Mouse (Mus musculus): ENCODE measurements around the gene Dnhd1. TPM values are rescaled to one million over a fixed set of nuclear protein-coding genes. Genes with fewer than 3 reads are reported as not detected.
"Not testable (repeated sequence)": the region's sequence is repeated elsewhere in the genome, so short reads cannot be mapped to it uniquely, and the experiment has no call there.

The Dnhd1 gene
- polyA plus RNA-seq, 1 experiment: not detected

DNA sequence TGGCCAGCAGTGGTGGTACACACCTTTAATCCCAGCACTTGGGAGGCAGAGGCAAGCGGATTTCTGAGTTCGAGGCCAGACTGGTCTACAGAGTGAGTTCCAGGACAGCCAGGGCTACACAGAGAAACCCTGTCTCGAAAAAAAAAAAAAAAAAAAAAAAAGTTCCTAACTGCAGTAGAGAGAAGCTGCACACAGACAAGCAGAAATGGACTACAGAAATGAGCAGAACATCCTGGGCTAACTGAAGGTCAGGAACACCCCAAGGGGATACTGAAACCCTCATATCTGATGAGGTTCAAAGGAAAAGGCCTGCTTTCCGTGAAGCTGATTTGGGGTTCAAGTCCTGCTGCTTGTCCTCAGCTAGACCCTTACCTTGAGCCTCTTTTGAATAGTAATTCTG, 84.8 kb downstream of the Dnhd1 start:
- peak; percentile 46; the same call in 1 of the 2 replicates for TF ChIP-seq GATA1 (IDR thresholded peaks at IDR 0.05; ENCODE audit: low read length)
- not testable (repeated sequence) for H3K27me3 ChIP-seq (ENCODE audit: control insufficient read depth); H3K9me3 ChIP-seq (ENCODE audit: control insufficient read depth, low read length)
- Histone ChIP-seq H3K4me3 (replicated peaks) (peak overlapping the region; percentile 87), H3K36me3 (ENCODE audit: control insufficient read depth) (peaks cover 66% of the 10 kb centered on the region), H3K4me1 (ENCODE audit: control insufficient read depth) (peaks cover 54% of the 10 kb centered on the region)

DNA sequence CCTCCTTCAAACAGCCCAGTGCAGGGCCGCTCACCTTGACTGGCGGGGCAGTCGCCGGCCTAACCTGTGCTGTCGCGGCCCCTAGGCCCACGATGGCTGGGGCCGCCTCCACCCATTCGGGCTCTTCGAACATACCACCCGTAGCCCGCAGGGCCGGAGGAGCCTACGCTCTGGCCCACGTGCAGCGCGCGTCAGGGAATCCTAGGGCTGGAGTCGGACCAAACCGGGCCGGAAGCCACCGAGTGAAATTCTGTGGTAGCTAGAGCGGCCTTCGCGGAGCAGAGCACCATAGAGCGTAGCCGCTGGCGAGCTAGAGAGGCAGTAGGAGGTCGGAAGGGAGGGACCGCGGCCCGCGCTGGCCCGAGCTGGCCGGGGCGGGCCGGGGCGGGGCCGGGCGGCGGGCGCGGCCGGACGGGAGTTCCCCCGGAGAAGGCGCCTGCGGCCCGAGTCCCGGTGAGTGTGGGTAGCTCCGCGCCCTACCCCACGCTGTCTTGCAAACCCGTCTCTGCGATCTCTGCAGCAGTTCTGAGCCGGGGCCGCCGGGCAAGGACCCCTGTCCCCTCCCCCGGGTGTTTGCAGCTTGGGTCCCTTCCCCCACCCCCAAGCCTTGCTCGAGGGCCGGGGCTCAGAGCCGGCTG, 85.8 kb downstream of the Dnhd1 start, which contains the start of gene Ilk:
Gene Ilk, plus strand, starts transcription at position 329 of the 638 bp plus-strand sequence.
- Histone ChIP-seq H3K4me1 (ENCODE audit: control insufficient read depth) (peaks cover 55% of the 10 kb centered on the region), H3K9me3 (ENCODE audit: control insufficient read depth, low read length) (no peaks in the 10 kb centered on the region), H3K27me3 (ENCODE audit: control insufficient read depth) (no peaks in the 10 kb centered on the region), H3K4me3 (replicated peaks) (peak within 1 kb of the TSS; percentile 87), H3K36me3 (ENCODE audit: control insufficient read depth) (peaks cover 66% of the 10 kb centered on the region)
- TF ChIP-seq GATA1 (IDR thresholded peaks at IDR 0.05; ENCODE audit: low read length) (no peak), TAL1 (IDR thresholded peaks at IDR 0.05; ENCODE audit: low read length) (no peak)

DNA sequence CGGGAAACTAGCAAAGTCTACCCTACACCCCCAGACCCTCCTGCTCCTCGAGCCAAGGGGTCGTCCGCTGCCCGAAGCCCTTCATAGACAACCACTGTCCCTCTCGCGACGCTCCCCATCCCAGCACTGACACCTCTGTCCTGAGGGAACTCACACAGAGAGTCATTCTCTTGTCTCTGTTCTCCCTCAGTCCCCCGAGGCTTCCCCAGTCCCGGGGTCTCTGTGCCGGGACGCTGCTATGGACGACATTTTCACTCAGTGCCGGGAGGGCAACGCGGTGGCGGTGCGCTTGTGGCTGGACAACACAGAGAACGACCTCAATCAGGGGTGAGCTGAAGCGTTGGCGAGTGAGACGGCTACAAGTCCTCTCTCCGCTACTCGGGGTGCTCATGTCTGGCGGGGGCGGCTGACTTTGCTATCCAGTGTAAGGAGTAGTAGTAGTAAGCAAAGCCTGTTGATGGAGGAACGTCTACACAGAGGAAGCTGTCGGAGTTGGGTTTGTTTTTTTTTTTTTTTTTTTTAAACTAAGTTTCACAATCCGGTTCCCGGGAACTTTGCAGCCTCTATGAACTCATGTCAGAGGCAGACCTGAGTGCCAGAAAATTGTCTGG, 86.4 kb downstream of the Dnhd1 start, which contains the start of gene Rrp8:
Gene Rrp8, minus strand, starts transcription at position 475 of the 611 bp plus-strand sequence.
- no peaks in the 10 kb centered on the region for H3K9me3 ChIP-seq (ENCODE audit: control insufficient read depth, low read length)
- no peaks in the 10 kb centered on the region for H3K27me3 ChIP-seq (ENCODE audit: control insufficient read depth)
- peaks cover 55% of the 10 kb centered on the region for H3K4me1 ChIP-seq (ENCODE audit: control insufficient read depth)
- TF ChIP-seq TAL1 (IDR thresholded peaks at IDR 0.05; ENCODE audit: low read length) (no peak), GATA1 (IDR thresholded peaks at IDR 0.05; ENCODE audit: low read length) (no peak)
- peak within 1 kb of the TSS; percentile 87 for H3K4me3 ChIP-seq (replicated peaks)
- H3K36me3 ChIP-seq (ENCODE audit: control insufficient read depth): peaks cover 66% of the 10 kb centered on the region

DNA sequence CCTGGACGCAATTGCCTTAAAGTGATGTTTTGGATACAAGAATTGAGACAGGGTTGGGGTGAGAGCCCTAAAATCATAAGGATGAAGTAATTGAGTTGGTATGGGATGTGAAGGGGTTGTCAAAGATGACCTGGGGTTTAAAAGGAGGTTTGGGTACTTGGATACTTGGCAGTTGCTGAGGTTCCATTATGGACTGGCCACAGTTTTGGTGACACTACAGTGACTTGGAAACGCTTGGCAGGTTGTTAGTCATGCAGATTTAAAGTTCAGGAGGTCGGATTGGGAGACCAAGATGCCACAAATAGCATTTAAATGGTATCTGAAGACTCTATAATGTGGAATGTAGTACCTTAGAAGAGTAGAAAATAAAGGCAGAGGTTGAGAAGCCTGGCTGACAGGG, 87.0 kb downstream of the Dnhd1 start:
- Histone ChIP-seq H3K4me1 (ENCODE audit: control insufficient read depth) (peaks cover 55% of the 10 kb centered on the region), H3K9me3 (ENCODE audit: control insufficient read depth, low read length) (no peaks in the 10 kb centered on the region), H3K36me3 (ENCODE audit: control insufficient read depth) (peaks cover 66% of the 10 kb centered on the region), H3K27me3 (ENCODE audit: control insufficient read depth) (no peaks in the 10 kb centered on the region), H3K4me3 (replicated peaks) (peak overlapping the region; percentile 87)
- TF ChIP-seq GATA1 (IDR thresholded peaks at IDR 0.05; ENCODE audit: low read length): no peak
- no peak for TF ChIP-seq TAL1 (IDR thresholded peaks at IDR 0.05; ENCODE audit: low read length)

DNA sequence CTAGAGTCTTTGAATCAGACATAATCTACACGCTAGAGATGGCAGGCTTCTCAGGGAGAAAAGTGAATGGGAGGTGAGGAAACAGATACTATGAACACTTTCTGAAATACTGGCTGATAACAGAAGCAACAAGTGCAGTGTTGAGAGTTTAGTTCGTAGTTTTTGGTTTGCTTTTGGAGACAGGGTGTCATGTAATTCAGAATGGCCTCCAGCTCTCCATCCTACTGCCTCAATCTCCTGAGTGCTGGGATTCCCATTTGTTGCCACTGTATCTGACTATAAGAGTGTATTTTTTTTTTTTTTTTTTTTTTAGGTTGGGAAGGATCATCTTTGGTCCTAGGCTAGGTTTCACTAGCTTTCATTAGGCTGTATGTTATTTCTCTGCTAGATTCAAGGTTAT, 87.7 kb downstream of the Dnhd1 start:
- H3K27me3 ChIP-seq (ENCODE audit: control insufficient read depth): no peaks in the 10 kb centered on the region
- peaks cover 61% of the 10 kb centered on the region for H3K4me1 ChIP-seq (ENCODE audit: control insufficient read depth)
- H3K4me3 ChIP-seq (replicated peaks): peak overlapping the region; percentile 87
- H3K36me3 ChIP-seq (ENCODE audit: control insufficient read depth): peaks cover 66% of the 10 kb centered on the region
- TF ChIP-seq TAL1 (IDR thresholded peaks at IDR 0.05; ENCODE audit: low read length): no peak
- no peak for TF ChIP-seq GATA1 (IDR thresholded peaks at IDR 0.05; ENCODE audit: low read length)
- H3K9me3 ChIP-seq (ENCODE audit: control insufficient read depth, low read length): no peaks in the 10 kb centered on the region

GRCm38 (mm10) chr7:105738948-105739347, 88.3 kb downstream of the Dnhd1 start:
- Histone ChIP-seq H3K4me1 (ENCODE audit: control insufficient read depth) (peaks cover 67% of the 10 kb centered on the region), H3K4me3 (replicated peaks) (peak overlapping the region; percentile 87), H3K9me3 (ENCODE audit: control insufficient read depth, low read length) (no peaks in the 10 kb centered on the region), H3K27me3 (ENCODE audit: control insufficient read depth) (no peaks in the 10 kb centered on the region), H3K36me3 (ENCODE audit: control insufficient read depth) (peaks cover 60% of the 10 kb centered on the region)
- TF ChIP-seq GATA1 (IDR thresholded peaks at IDR 0.05; ENCODE audit: low read length) (no peak), TAL1 (IDR thresholded peaks at IDR 0.05; ENCODE audit: low read length) (no peak)

GRCm38 (mm10) chr7:105740089-105740795, 89.6 kb downstream of the Dnhd1 start:
- Histone ChIP-seq H3K9me3 (ENCODE audit: control insufficient read depth, low read length) (no peaks in the 10 kb centered on the region), H3K27me3 (ENCODE audit: control insufficient read depth) (no peaks in the 10 kb centered on the region), H3K4me1 (ENCODE audit: control insufficient read depth) (peaks cover 70% of the 10 kb centered on the region), H3K36me3 (ENCODE audit: control insufficient read depth) (peaks cover 50% of the 10 kb centered on the region), H3K4me3 (replicated peaks) (no peak overlapping the region)
- TF ChIP-seq GATA1 (IDR thresholded peaks at IDR 0.05; ENCODE audit: low read length) (no peak), TAL1 (IDR thresholded peaks at IDR 0.05; ENCODE audit: low read length) (no peak)

- peaks cover 54% of the 10 kb centered on the region for H3K36me3 ChIP-seq (ENCODE audit: control insufficient read depth)
- no peaks in the 10 kb centered on the region for H3K27me3 ChIP-seq (ENCODE audit: control insufficient read depth)
- no peak overlapping the region for H3K4me3 ChIP-seq (replicated peaks)
- no peak for TF ChIP-seq TAL1 (IDR thresholded peaks at IDR 0.05; ENCODE audit: low read length)
- TF ChIP-seq GATA1 (IDR thresholded peaks at IDR 0.05; ENCODE audit: low read length): no peak
- peaks cover 69% of the 10 kb centered on the region for H3K4me1 ChIP-seq (ENCODE audit: control insufficient read depth)
- H3K9me3 ChIP-seq (ENCODE audit: control insufficient read depth, low read length): no peaks in the 10 kb centered on the region
Measured at GRCm38 (mm10) chr7:105740851-105741250, 90.2 kb downstream of the Dnhd1 start.

DNA sequence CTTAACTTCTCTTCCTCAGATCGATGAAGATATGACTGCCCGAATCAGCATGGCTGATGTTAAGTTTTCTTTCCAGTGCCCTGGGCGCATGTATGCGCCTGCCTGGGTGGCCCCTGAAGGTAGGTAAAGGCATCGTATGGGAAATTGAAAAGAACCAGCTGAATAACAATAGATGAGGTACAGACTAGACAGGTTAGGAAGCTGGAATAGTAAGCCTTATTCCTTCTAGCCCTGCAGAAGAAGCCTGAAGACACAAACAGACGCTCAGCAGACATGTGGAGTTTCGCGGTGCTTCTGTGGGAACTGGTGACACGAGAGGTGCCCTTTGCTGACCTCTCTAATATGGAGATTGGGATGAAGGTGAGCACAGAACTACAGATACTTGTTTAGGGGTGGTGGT, 91.4 kb downstream of the Dnhd1 start:
- H3K4me1 ChIP-seq (ENCODE audit: control insufficient read depth): peaks cover 62% of the 10 kb centered on the region
- no peak for TF ChIP-seq GATA1 (IDR thresholded peaks at IDR 0.05; ENCODE audit: low read length)
- TF ChIP-seq TAL1 (IDR thresholded peaks at IDR 0.05; ENCODE audit: low read length): no peak
- H3K27me3 ChIP-seq (ENCODE audit: control insufficient read depth): no peaks in the 10 kb centered on the region
- H3K9me3 ChIP-seq (ENCODE audit: control insufficient read depth, low read length): no peaks in the 10 kb centered on the region
- H3K36me3 ChIP-seq (ENCODE audit: control insufficient read depth): peaks cover 64% of the 10 kb centered on the region
- H3K4me3 ChIP-seq (replicated peaks): no peak overlapping the region

GRCm38 (mm10) chr7:105742539-105743215, 92.0 kb downstream of the Dnhd1 start:
- peaks cover 58% of the 10 kb centered on the region for H3K4me1 ChIP-seq (ENCODE audit: control insufficient read depth)
- H3K9me3 ChIP-seq (ENCODE audit: control insufficient read depth, low read length); H3K27me3 ChIP-seq (ENCODE audit: control insufficient read depth): not testable (repeated sequence)
- peaks cover 71% of the 10 kb centered on the region for H3K36me3 ChIP-seq (ENCODE audit: control insufficient read depth)
- peak overlapping the region; percentile 93 for H3K4me3 ChIP-seq (replicated peaks)

GRCm38 (mm10) chr7:105743246-105743925, 92.8 kb downstream of the Dnhd1 start:
- not testable (repeated sequence) for H3K9me3 ChIP-seq (ENCODE audit: control insufficient read depth, low read length); H3K27me3 ChIP-seq (ENCODE audit: control insufficient read depth)
- H3K4me1 ChIP-seq (ENCODE audit: control insufficient read depth): peaks cover 50% of the 10 kb centered on the region
- peak overlapping the region; percentile 93 for H3K4me3 ChIP-seq (replicated peaks)
- peaks cover 78% of the 10 kb centered on the region for H3K36me3 ChIP-seq (ENCODE audit: control insufficient read depth)
